Mouse (Mus musculus) kidney, embryonic 16.5 days (tissue): ENCODE measurements around the gene Plekha8. TPM values are rescaled to one million over a fixed set of nuclear protein-coding genes. Genes with fewer than 3 reads are reported as not detected.

ENCODE experiments used
- ATAC-seq: fragments of 200-750 bp; cut with Nextera tagmentation; 2 replicates; pipeline ENCODE4 v1.8.0; 2017; ENCODE audit warnings: moderate TSS enrichment; ENCODE audit not compliant: low FRiP score, low TSS enrichment
- H3K27ac ChIP-seq: fragments of 300-500 bp; sonication (generic); 2 replicates; pipeline ENCODE4 v1.5.1; 2014; ENCODE audit warnings: low read length
- H3K27me3 ChIP-seq: fragments of 300-500 bp; sonication (generic); 2 replicates; pipeline ENCODE4 v1.6.1; 2014; ENCODE audit warnings: low read length, control low read depth, mixed read lengths; ENCODE audit not compliant: insufficient read depth
- H3K36me3 ChIP-seq: fragments of 300-500 bp; sonication (generic); 2 replicates; pipeline ENCODE4 v1.6.1; 2014; ENCODE audit warnings: low read length, control low read depth, mixed read lengths; ENCODE audit not compliant: insufficient read depth
- H3K4me1 ChIP-seq: fragments of 300-500 bp; sonication (generic); 2 replicates; pipeline ENCODE4 v1.6.1; 2014; ENCODE audit warnings: low read length, control low read depth, mixed read lengths; ENCODE audit not compliant: insufficient read depth
- H3K4me2 ChIP-seq: fragments of 300-500 bp; sonication (generic); replicated peaks from 2 replicates; pipeline ENCODE4 v1.6.1; 2014; ENCODE audit warnings: low read depth, low read length
- H3K4me3 ChIP-seq: fragments of 300-500 bp; sonication (generic); 2 replicates; pipeline ENCODE4 v1.5.1; 2014; ENCODE audit warnings: mild to moderate bottlenecking, low read length
- H3K9ac ChIP-seq: fragments of 300-500 bp; sonication (generic); replicated peaks from 2 replicates; pipeline ENCODE4 v1.6.1; 2014; ENCODE audit warnings: low read length
- H3K9me3 ChIP-seq: fragments of 300-500 bp; sonication (generic); 2 replicates; pipeline ENCODE4 v1.6.1; 2016; ENCODE audit warnings: low read length, control low read depth
- WGBS: fragments of 180-500 bp; shearing (Covaris S2); extraction: QIAGEN DNeasy Blood & Tissue Kit; methylation state at CpG from one replicate; pipeline ENCODE4 v1.1.7; 2014; 5-methylcytosine and 5-hydroxymethylcytosine counted together
- polyA plus RNA-seq: library from polyadenylated mRNA; unstranded; fragments of >200 nt; fragmentation: Nextera tagmentation; extraction: Ambion mirVana; gene quantifications from 2 replicates; pipeline ENCODE4 v1.2.1, GENCODE M21; 2015

The Plekha8 gene
- polyA plus RNA-seq, 1 experiment from 2014 or later: 10.4 TPM

GRCm38 (mm10) chr6:54558466-54558865 lies 36.4 kb upstream of the Plekha8 start:
- Histone ChIP-seq H3K9me3 (no peaks in the 10 kb centered on the region), H3K27ac (no peak overlapping the region), H3K9ac (no peak overlapping the region), H3K36me3 (no peaks in the 10 kb centered on the region), H3K4me2 (no peak overlapping the region), H3K4me3 (no peak overlapping the region), H3K27me3 (no peaks in the 10 kb centered on the region), H3K4me1 (peaks cover 8% of the 10 kb centered on the region)
- 65% methylated on average over 7 of the region's 7 CpGs for WGBS
- 0 out of 2 replicates have a peak, but pooled peaks have one; percentile 51 for ATAC-seq

GRCm38 (mm10) chr6:54562018-54562809 lies 32.7 kb upstream of the Plekha8 start:
- Histone ChIP-seq H3K4me3 (no peak overlapping the region), H3K9me3 (no peaks in the 10 kb centered on the region), H3K9ac (no peak overlapping the region), H3K36me3 (no peaks in the 10 kb centered on the region), H3K4me2 (no peak overlapping the region), H3K27ac (no peak overlapping the region), H3K27me3 (peaks cover 2% of the 10 kb centered on the region; the same call in 1 of the 2 replicates), H3K4me1 (peaks cover 10% of the 10 kb centered on the region; the same call in 1 of the 2 replicates)
- 74% methylated on average over 16 of the region's 17 CpGs for WGBS
- ATAC-seq: no peak

- H3K4me3 ChIP-seq: no peak overlapping the region
- H3K36me3 ChIP-seq: no peaks in the 10 kb centered on the region
- H3K4me2 ChIP-seq: no peak overlapping the region
- no peak for ATAC-seq
- 94% methylated on average over 4 of the region's 4 CpGs for WGBS
- H3K27ac ChIP-seq: no peak overlapping the region
- H3K9ac ChIP-seq: no peak overlapping the region
- peaks cover 2% of the 10 kb centered on the region; the same call in 1 of the 2 replicates for H3K27me3 ChIP-seq
- H3K9me3 ChIP-seq: no peaks in the 10 kb centered on the region
- H3K4me1 ChIP-seq: peaks cover 16% of the 10 kb centered on the region
These were observed 31.4 kb upstream of the Plekha8 start for GRCm38 (mm10) chr6:54563561-54563960.

- Histone ChIP-seq H3K4me2 (no peak overlapping the region), H3K4me3 (no peak overlapping the region), H3K27ac (no peak overlapping the region), H3K36me3 (no peaks in the 10 kb centered on the region), H3K4me1 (peaks cover 16% of the 10 kb centered on the region), H3K9me3 (no peaks in the 10 kb centered on the region), H3K9ac (no peak overlapping the region), H3K27me3 (peaks cover 2% of the 10 kb centered on the region; the same call in 1 of the 2 replicates)
- no peak for ATAC-seq
- WGBS: 82% methylated on average over 9 of the region's 9 CpGs
These were observed 30.4 kb upstream of the Plekha8 start for GRCm38 (mm10) chr6:54564506-54564991.

GRCm38 (mm10) chr6:54565012-54565411 lies 29.9 kb upstream of the Plekha8 start:
- no peaks in the 10 kb centered on the region for H3K36me3 ChIP-seq
- ATAC-seq: no peak
- 61% methylated on average over 3 of the region's 3 CpGs for WGBS
- peaks cover 2% of the 10 kb centered on the region; the same call in 1 of the 2 replicates for H3K27me3 ChIP-seq
- H3K9me3 ChIP-seq: no peaks in the 10 kb centered on the region
- H3K9ac ChIP-seq: no peak overlapping the region
- peaks cover 19% of the 10 kb centered on the region for H3K4me1 ChIP-seq
- H3K27ac ChIP-seq: no peak overlapping the region
- H3K4me3 ChIP-seq: no peak overlapping the region
- H3K4me2 ChIP-seq: peak overlapping the region; percentile 94; the same call in 1 of the 2 replicates

GRCm38 (mm10) chr6:54565665-54566545 lies 29.0 kb upstream of the Plekha8 start, which contains the start of gene Scrn1:
Gene Scrn1, minus strand, starts transcription at chr6:54566489.
- H3K9ac ChIP-seq: peak within 1 kb of the TSS; percentile 58
- no peaks in the 10 kb centered on the region for H3K36me3 ChIP-seq
- peaks cover 19% of the 10 kb centered on the region for H3K4me1 ChIP-seq
- WGBS: 1% methylated on average over 60 of the region's 60 CpGs
- ATAC-seq: peak; percentile 88
- H3K9me3 ChIP-seq: no peaks in the 10 kb centered on the region
- peaks cover 2% of the 10 kb centered on the region; the same call in 1 of the 2 replicates for H3K27me3 ChIP-seq
- peak within 1 kb of the TSS; percentile 94 for H3K4me2 ChIP-seq
- no peak within 1 kb of the TSS for H3K27ac ChIP-seq
- peak within 1 kb of the TSS; percentile 58 for H3K4me3 ChIP-seq

GRCm38 (mm10) chr6:54566546-54566919 lies 28.4 kb upstream of the Plekha8 start:
- H3K4me1 ChIP-seq: peaks cover 19% of the 10 kb centered on the region
- H3K9ac ChIP-seq: peak overlapping the region; percentile 58
- peak overlapping the region; percentile 58 for H3K4me3 ChIP-seq
- H3K4me2 ChIP-seq: peak overlapping the region; percentile 94
- no peak overlapping the region for H3K27ac ChIP-seq
- 0 out of 2 replicates have a peak, but pooled peaks have one; percentile 5 for ATAC-seq
- H3K36me3 ChIP-seq: no peaks in the 10 kb centered on the region
- H3K27me3 ChIP-seq: peaks cover 2% of the 10 kb centered on the region; the same call in 1 of the 2 replicates
- H3K9me3 ChIP-seq: no peaks in the 10 kb centered on the region
- WGBS: 11% methylated on average over 6 of the region's 6 CpGs

- Histone ChIP-seq H3K27me3 (peaks cover 2% of the 10 kb centered on the region; the same call in 1 of the 2 replicates), H3K9me3 (no peaks in the 10 kb centered on the region), H3K9ac (no peak overlapping the region), H3K4me3 (no peak overlapping the region), H3K4me2 (no peak overlapping the region), H3K36me3 (no peaks in the 10 kb centered on the region), H3K27ac (no peak overlapping the region), H3K4me1 (peaks cover 36% of the 10 kb centered on the region)
- WGBS: 41% methylated on average over 7 of the region's 7 CpGs
- ATAC-seq: no peak
These were observed 25.1 kb upstream of the Plekha8 start for GRCm38 (mm10) chr6:54569776-54570175.

GRCm38 (mm10) chr6:54573218-54573955 lies 21.5 kb upstream of the Plekha8 start:
- Histone ChIP-seq H3K27me3 (no peaks in the 10 kb centered on the region), H3K27ac (0 out of 2 replicates have a peak overlapping the region, but pooled peaks have one; percentile 9), H3K4me3 (no peak overlapping the region), H3K9me3 (no peaks in the 10 kb centered on the region), H3K9ac (no peak overlapping the region), H3K4me2 (peak overlapping the region; percentile 25), H3K36me3 (no peaks in the 10 kb centered on the region), H3K4me1 (peaks cover 20% of the 10 kb centered on the region)
- 12% methylated on average over 6 of the region's 6 CpGs for WGBS
- ATAC-seq: peak; percentile 69
